Mouse (Mus musculus): ENCODE data around the gene Sh3pxd2a. TPM values are rescaled to one million over a fixed set of nuclear protein-coding genes. Genes with fewer than 3 reads are reported as not detected.

Gene Sh3pxd2a
- polyA plus RNA-seq, 1 experiment from 2014 or later = 2.7 TPM

DNA sequence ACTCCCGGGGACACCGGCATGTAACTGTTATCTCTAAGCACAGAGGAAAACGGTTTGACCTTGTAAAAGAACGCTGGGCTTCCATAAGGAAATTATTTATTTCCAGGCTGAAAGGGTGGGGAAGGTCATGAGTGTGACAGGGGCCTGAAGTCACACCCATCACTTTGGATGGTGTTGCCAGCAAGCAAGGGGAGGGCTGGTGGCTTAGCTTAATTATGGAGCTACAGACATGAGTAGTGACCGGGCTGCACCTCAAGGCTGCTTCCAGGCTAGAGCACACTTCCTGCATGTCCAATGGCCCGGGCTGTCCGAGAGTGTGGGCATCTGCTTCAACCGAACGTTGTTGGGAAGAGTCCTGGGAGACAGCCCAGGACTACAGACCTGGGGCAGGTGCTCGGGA lies 78.2 kb downstream of the Sh3pxd2a start:
- H3K4me1 ChIP-seq (replicated peaks) = peaks cover 38% of the 10 kb centered on the region
- no peaks in the 10 kb centered on the region for H3K27me3 ChIP-seq (ENCODE audit: insufficient read depth, poor library complexity, severe bottlenecking)
- H3K27ac ChIP-seq = no peak overlapping the region
- 87% methylated on average over 10 of the region's 10 CpGs for WGBS
- no peaks in the 10 kb centered on the region for H3K9me3 ChIP-seq
- no peaks in the 10 kb centered on the region for H3K36me3 ChIP-seq
- H3K4me3 ChIP-seq = no peak overlapping the region
- DNase-seq (ENCODE audit: low spot score) = no peak

- Histone ChIP-seq H3K27ac (peak overlapping the region; percentile 50), H3K9me3 (no peaks in the 10 kb centered on the region), H3K4me1 (replicated peaks) (peaks cover 37% of the 10 kb centered on the region), H3K27me3 (ENCODE audit: insufficient read depth, poor library complexity, severe bottlenecking) (no peaks in the 10 kb centered on the region), H3K36me3 (no peaks in the 10 kb centered on the region), H3K4me3 (no peak overlapping the region)
- DNase-seq (ENCODE audit: low spot score) = no peak
- 89% methylated on average over 3 of the region's 3 CpGs for WGBS
Measured at GRCm38 (mm10) chr19:47384639-47385038, 79.6 kb downstream of the Sh3pxd2a start.

- H3K27ac ChIP-seq = peak overlapping the region; percentile 40
- WGBS = 88% methylated on average over 12 of the region's 12 CpGs
- H3K27me3 ChIP-seq (ENCODE audit: insufficient read depth, poor library complexity, severe bottlenecking) = no peaks in the 10 kb centered on the region
- no peak for DNase-seq (ENCODE audit: low spot score)
- H3K4me1 ChIP-seq (replicated peaks) = peaks cover 42% of the 10 kb centered on the region
- H3K4me3 ChIP-seq = no peak overlapping the region
- H3K9me3 ChIP-seq = no peaks in the 10 kb centered on the region
- no peaks in the 10 kb centered on the region for H3K36me3 ChIP-seq
Measured at GRCm38 (mm10) chr19:47384036-47384435, 80.2 kb downstream of the Sh3pxd2a start.

DNA sequence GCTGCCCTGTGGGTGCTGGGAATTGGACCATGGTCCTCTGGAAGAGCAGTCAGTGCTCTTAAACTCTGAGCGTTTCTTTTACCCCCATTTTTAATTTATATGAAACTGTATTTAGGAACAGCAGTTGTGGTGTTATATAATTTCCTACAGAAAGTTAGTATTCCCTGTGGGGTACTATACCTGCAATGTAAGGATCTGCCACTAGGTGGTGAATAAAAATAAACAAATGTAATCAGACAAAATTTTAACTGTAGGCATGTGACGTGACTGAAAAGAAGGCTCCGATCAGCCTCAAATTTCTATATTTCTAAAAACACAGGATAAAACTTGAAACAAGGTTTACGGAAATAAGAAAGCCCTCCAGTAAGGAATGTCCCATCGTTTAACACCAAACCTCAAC lies 81.9 kb downstream of the Sh3pxd2a start:
- no peak overlapping the region for H3K27ac ChIP-seq
- no peaks in the 10 kb centered on the region for H3K9me3 ChIP-seq
- peaks cover 33% of the 10 kb centered on the region for H3K4me1 ChIP-seq (replicated peaks)
- H3K27me3 ChIP-seq (ENCODE audit: insufficient read depth, poor library complexity, severe bottlenecking) = no peaks in the 10 kb centered on the region
- no peaks in the 10 kb centered on the region for H3K36me3 ChIP-seq
- 88% methylated on average over 5 of the region's 5 CpGs for WGBS
- no peak overlapping the region for H3K4me3 ChIP-seq
- no peak for DNase-seq (ENCODE audit: low spot score)

DNA sequence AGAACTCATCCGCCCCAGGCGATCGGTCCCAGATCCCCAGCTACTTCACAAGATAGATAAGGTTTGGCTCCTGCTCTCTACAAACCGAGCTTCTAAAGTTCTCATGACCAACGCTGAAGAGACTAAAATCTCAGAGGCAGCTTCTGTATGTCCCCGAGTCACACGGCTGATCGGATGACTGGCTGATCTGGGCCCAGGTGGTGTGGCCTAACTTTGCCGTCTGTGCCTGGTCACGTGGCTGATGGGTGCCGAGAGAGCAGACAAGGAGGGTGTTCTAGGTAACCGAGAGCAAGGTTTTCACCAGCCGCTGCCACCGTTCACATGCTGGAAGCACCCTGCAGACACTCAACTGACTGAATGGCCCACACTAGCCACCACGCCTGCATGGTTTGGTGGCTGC lies 83.2 kb downstream of the Sh3pxd2a start:
- H3K27ac ChIP-seq = peak overlapping the region; percentile 46
- no peaks in the 10 kb centered on the region for H3K36me3 ChIP-seq
- WGBS = 89% methylated on average over 15 of the region's 15 CpGs
- DNase-seq (ENCODE audit: low spot score) = no peak
- no peak overlapping the region for H3K4me3 ChIP-seq
- H3K27me3 ChIP-seq (ENCODE audit: insufficient read depth, poor library complexity, severe bottlenecking) = no peaks in the 10 kb centered on the region
- H3K4me1 ChIP-seq (replicated peaks) = peaks cover 30% of the 10 kb centered on the region
- H3K9me3 ChIP-seq = no peaks in the 10 kb centered on the region

DNA sequence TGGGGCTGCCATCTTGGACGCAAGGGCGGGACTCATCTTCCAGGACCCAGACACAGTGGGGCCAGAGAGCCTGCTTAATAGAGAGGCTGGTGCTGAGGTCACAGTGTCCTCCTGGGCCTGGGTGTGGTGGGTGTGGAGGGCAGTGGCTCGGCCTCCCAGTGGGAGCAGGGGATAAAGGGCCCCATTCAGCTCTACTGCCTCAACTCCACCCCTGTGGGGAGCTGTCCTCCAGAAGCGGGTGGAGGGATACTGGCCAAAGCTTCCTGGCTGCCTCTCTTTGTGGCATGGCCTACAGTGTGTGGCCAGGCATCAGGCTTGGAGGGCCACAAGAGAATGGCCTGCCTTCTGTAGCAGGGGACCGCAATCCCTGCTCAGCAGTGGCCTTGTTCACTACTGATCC lies 85.1 kb downstream of the Sh3pxd2a start:
- peaks cover 33% of the 10 kb centered on the region for H3K4me1 ChIP-seq (replicated peaks)
- WGBS = 77% methylated on average over 5 of the region's 5 CpGs
- no peak overlapping the region for H3K4me3 ChIP-seq
- no peak for DNase-seq (ENCODE audit: low spot score)
- no peaks in the 10 kb centered on the region for H3K36me3 ChIP-seq
- peak overlapping the region; percentile 77 for H3K27ac ChIP-seq
- no peaks in the 10 kb centered on the region for H3K27me3 ChIP-seq (ENCODE audit: insufficient read depth, poor library complexity, severe bottlenecking)
- no peaks in the 10 kb centered on the region for H3K9me3 ChIP-seq

DNA sequence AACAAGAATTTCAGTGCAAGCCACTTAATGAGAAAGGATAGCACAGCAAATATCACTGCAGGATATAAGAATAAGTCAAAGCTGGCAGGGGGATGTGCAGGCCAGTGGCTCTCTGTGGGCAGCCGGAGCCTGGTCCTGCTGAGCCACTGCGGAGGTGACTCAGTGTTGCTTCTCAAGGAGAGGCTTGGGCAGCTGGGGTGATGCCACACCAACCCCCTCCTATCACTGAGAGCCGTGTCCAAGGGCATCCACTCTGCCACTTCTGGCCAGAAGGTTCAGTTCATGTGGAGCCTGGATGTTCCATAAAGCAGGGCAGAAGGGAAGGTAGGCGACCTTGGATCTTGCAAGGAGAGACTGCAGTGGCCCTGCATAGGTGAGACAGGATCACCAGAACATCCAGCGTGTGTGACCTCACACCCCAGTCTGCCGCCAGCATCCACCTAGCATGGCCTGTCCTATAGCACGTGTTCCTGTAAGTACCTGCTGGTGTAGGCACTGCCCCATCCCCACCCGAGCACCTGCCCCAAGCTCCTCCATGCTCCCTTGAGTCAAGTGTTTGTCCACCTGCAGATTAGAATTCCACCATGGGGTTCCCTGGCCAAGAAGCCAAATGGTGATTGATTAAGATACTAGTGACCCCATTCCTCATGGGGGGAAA lies 89.2 kb downstream of the Sh3pxd2a start:
- H3K27me3 ChIP-seq (ENCODE audit: insufficient read depth, poor library complexity, severe bottlenecking) = no peaks in the 10 kb centered on the region
- H3K4me3 ChIP-seq = no peak overlapping the region
- 93% methylated on average over 8 of the region's 8 CpGs for WGBS
- no peaks in the 10 kb centered on the region for H3K9me3 ChIP-seq
- no peak overlapping the region for H3K27ac ChIP-seq
- peaks cover 25% of the 10 kb centered on the region for H3K4me1 ChIP-seq (replicated peaks)
- H3K36me3 ChIP-seq = peaks cover 16% of the 10 kb centered on the region
- no peak for DNase-seq (ENCODE audit: low spot score)

GRCm38 (mm10) chr19:47374440-47374839 lies 89.8 kb downstream of the Sh3pxd2a start:
- Histone ChIP-seq H3K4me1 (replicated peaks) (peaks cover 30% of the 10 kb centered on the region), H3K27ac (no peak overlapping the region), H3K4me3 (no peak overlapping the region), H3K27me3 (ENCODE audit: insufficient read depth, poor library complexity, severe bottlenecking) (no peaks in the 10 kb centered on the region), H3K9me3 (no peaks in the 10 kb centered on the region), H3K36me3 (peaks cover 16% of the 10 kb centered on the region)
- peak; percentile 65 for DNase-seq (ENCODE audit: low spot score)
- 38% methylated on average over 4 of the region's 4 CpGs for WGBS

DNA sequence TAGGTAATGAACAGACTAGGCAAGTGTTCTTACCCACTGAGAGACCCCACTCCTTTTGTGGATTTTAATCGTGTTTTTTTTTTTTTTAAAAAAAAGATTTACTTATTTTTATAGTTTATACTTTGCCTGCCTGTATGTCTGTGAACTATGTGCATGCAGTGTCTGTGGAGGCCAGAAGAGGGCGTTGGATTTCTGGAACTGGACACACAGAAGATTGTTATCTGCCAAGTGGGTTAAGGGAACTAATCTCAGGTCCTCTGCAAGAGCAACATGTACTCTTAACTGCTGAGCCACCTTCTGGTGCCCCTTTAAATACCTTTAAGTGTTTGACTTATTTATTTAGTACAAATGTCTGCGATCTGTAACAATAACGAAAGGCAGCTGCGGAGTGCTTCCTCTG lies 92.2 kb downstream of the Sh3pxd2a start:
- no peak for DNase-seq (ENCODE audit: low spot score)
- no peak overlapping the region for H3K27ac ChIP-seq
- 73% methylated on average over 5 of the region's 5 CpGs for WGBS
- H3K9me3 ChIP-seq = no peaks in the 10 kb centered on the region
- H3K4me1 ChIP-seq (replicated peaks) = peaks cover 47% of the 10 kb centered on the region
- no peak overlapping the region for H3K4me3 ChIP-seq
- no peaks in the 10 kb centered on the region for H3K27me3 ChIP-seq (ENCODE audit: insufficient read depth, poor library complexity, severe bottlenecking)
- peaks cover 16% of the 10 kb centered on the region for H3K36me3 ChIP-seq

GRCm38 (mm10) chr19:47371521-47371920 lies 92.7 kb downstream of the Sh3pxd2a start:
- H3K9me3 ChIP-seq = no peaks in the 10 kb centered on the region
- peaks cover 50% of the 10 kb centered on the region for H3K4me1 ChIP-seq (replicated peaks)
- no peak for DNase-seq (ENCODE audit: low spot score)
- no peak overlapping the region for H3K4me3 ChIP-seq
- WGBS = 92% methylated on average over 11 of the region's 11 CpGs
- no peaks in the 10 kb centered on the region for H3K27me3 ChIP-seq (ENCODE audit: insufficient read depth, poor library complexity, severe bottlenecking)
- H3K27ac ChIP-seq = no peak overlapping the region
- H3K36me3 ChIP-seq = peaks cover 16% of the 10 kb centered on the region

DNA sequence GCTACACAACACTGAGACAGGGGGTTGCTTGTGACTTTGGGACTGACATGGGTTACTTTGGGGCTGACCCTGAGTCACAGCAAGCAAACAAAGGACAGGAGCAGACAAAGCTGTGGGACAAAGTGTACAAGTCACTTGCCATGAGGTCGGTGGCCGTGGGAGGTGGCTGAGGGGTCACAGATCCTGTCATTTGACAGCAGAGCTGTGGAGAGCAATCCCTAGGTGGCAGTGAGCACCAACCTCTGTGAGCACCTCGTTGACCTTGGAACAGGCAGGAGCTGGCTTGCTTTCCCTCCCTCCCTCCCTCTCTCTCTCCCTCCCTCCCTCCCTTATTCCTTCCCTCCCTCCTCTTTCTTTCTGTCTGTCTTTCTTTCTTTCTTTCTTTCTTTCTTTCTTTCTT lies 95.2 kb downstream of the Sh3pxd2a start:
- no peaks in the 10 kb centered on the region for H3K9me3 ChIP-seq
- no peak overlapping the region for H3K4me3 ChIP-seq
- no peaks in the 10 kb centered on the region for H3K27me3 ChIP-seq (ENCODE audit: insufficient read depth, poor library complexity, severe bottlenecking)
- H3K4me1 ChIP-seq (replicated peaks) = peaks cover 49% of the 10 kb centered on the region
- peaks cover 18% of the 10 kb centered on the region for H3K36me3 ChIP-seq
- DNase-seq (ENCODE audit: low spot score) = no peak
- 46% methylated on average over 3 of the region's 3 CpGs for WGBS
- peak overlapping the region; percentile 53; the same call in 1 of the 2 replicates for H3K27ac ChIP-seq

DNA sequence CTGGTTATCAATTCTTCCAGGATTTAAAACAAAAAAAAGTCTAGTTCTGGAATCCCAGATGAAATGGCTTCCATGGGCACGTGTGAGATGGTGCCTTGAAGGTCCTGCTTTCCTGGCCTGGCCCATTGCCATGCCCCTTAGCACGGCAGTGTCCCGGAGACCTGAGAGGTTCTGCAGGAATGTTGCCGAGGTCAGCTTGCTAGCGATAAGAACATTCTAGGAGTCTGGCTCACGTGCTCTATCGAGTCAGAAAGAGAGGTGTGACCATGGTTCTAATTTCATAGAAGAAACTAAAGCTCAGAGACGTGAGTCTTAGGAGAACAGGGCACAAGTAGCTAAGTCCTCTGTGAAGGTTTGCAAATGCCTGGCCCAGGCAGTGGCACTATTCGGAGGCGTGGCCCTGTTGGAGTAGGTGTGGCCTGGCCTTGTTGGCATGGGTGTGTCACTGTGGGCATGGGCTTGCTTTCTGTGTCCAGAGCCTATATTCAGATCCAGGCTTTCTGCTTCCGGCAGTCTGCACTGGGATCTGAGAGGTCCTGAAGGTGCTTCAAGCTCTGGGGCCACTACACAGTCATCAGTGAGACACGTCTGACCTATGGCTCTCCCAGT lies 96.8 kb downstream of the Sh3pxd2a start:
- H3K27me3 ChIP-seq (ENCODE audit: insufficient read depth, poor library complexity, severe bottlenecking) = no peaks in the 10 kb centered on the region

GRCm38 (mm10) chr19:47366576-47366975 lies 97.6 kb downstream of the Sh3pxd2a start:
- WGBS = 87% methylated on average over 8 of the region's 8 CpGs
- peak overlapping the region; percentile 4 for H3K27ac ChIP-seq

More for the DNA sequence above, 96.8 kb downstream of the Sh3pxd2a start:
- peaks cover 30% of the 10 kb centered on the region for H3K36me3 ChIP-seq
- no peak overlapping the region for H3K4me3 ChIP-seq
- no peaks in the 10 kb centered on the region for H3K9me3 ChIP-seq
- 0 out of 2 replicates have a peak overlapping the region, but pooled peaks have one; percentile 42 for H3K27ac ChIP-seq
- H3K4me1 ChIP-seq (replicated peaks) = peaks cover 65% of the 10 kb centered on the region
- WGBS = 91% methylated on average over 12 of the region's 12 CpGs
- DNase-seq (ENCODE audit: low spot score) = no peak

More at GRCm38 (mm10) chr19:47366576-47366975, 97.6 kb downstream of the Sh3pxd2a start:
- DNase-seq (ENCODE audit: low spot score) = no peak
- Histone ChIP-seq H3K36me3 (peaks cover 37% of the 10 kb centered on the region), H3K4me3 (no peak overlapping the region), H3K27me3 (ENCODE audit: insufficient read depth, poor library complexity, severe bottlenecking) (no peaks in the 10 kb centered on the region), H3K4me1 (replicated peaks) (peaks cover 68% of the 10 kb centered on the region), H3K9me3 (no peaks in the 10 kb centered on the region)
